Mouse (Mus musculus) layer of hippocampus, postnatal 25 days (tissue): ENCODE measurements around the gene Gpsm3. TPM values are rescaled to one million over a fixed set of nuclear protein-coding genes. Genes with fewer than 3 reads are reported as not detected.
A peak's percentile ranks its signal among the peaks of the same experiment; 100 is the strongest.

Experiments used
- DNase-seq, 2 experiments: peaks; one replicate each; pipeline ENCODE4 v3.0.0; 2022; ENCODE audit warnings: mixed read lengths in 2 of 2, low spot score in 1 of 2; ENCODE audit errors: extremely low spot score in 1 of 2
- total RNA-seq, 2 experiments: library from RNA; stranded (reverse); gene quantifications; 2 replicates each; pipeline ENCODE4 v1.2.3; 2021

The Gpsm3 gene
- total RNA-seq, 2 experiments from 2014 or later: 1.3 to 2.1 TPM

GRCm38 (mm10) chr17:34582528-34582927 lies 7.1 kb upstream of the Gpsm3 start:
- DNase-seq: no peak

DNA sequence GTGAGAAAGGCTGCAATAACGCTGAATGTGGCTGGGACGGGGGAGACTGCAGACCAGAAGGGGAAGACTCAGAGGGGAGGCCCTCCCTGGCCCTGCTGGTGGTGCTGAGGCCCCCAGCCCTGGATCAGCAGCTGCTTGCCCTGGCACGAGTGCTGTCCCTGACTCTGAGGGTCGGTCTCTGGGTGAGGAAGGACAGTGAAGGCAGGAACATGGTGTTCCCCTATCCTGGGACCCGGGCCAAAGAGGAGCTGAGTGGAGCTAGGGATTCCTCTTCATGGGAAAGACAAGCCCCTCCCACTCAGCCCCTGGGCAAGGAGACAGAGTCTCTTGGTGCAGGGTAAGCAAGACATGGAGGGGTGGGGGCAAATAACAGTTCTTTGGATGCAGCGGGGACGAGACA lies 6.2 kb upstream of the Gpsm3 start:
- no peak for DNase-seq

- no peak for DNase-seq
Measured at GRCm38 (mm10) chr17:34583819-34584218, 5.8 kb upstream of the Gpsm3 start.

DNA sequence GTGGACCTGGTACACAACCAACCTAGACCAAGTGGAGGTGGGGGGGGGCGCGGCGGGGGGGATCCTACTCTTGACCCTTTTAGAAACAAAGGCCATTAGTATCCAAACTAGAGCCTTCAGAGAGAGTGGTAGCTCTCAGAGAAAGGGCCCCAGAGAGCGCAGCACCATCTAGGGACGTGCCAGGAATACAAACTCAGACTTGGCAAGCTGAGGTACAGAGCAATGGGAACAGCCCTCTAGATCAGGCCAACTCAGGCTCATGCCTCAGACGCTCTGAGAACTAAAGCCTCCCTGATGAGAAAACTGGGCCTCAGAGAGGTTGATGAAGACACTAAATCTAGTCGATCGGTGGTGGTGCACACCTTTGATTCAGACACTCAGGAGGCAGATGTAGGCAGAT lies 4.5 kb upstream of the Gpsm3 start:
- peak in 1 of 2 experiments; percentile 44 for DNase-seq

DNA sequence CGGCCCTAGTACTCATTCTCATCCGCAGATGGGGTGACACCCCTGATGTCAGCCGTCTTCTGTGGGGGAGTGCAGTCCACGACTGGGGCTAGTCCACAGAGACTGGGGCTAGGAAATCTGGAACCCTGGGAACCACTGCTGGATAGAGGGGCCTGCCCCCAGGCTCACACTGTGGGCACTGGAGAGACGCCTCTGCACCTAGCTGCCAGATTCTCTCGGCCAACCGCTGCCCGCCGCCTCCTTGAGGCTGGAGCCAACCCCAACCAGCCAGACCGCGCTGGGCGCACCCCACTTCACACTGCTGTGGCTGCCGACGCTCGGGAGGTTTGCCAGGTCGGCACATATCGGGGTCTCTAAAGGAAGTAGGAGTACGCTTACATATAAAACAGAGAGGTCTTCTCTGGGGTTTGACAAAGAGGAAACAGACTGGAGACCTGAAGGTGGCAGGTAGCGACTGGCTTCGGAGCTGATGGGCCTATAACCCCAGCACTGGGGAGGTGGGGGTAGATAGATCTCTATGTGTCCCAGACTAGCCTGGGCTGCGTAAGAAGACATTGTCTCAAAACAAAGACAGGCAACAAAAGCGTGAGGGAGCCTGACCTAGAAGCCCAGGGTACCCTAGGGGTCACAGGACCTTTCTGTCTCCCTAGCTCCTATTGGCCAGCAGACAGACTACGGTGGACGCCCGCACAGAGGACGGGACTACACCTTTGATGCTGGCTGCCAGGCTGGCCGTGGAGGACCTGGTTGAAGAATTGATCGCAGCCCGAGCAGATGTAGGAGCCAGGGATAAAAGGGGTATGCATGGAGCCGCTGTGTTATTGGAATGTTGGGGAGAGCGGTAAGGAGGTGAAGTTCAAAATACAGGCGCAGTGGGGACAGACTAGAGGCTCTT lies 3.5 kb upstream of the Gpsm3 start:
- DNase-seq: no peak

GRCm38 (mm10) chr17:34586796-34587422 lies 2.7 kb upstream of the Gpsm3 start:
- peak; percentile 77 to 80 for DNase-seq

- peak; percentile 91 to 98 for DNase-seq
Measured at GRCm38 (mm10) chr17:34587423-34587811, 2.2 kb upstream of the Gpsm3 start.

GRCm38 (mm10) chr17:34587814-34588213 lies 1.8 kb upstream of the Gpsm3 start:
- no peak for DNase-seq

DNA sequence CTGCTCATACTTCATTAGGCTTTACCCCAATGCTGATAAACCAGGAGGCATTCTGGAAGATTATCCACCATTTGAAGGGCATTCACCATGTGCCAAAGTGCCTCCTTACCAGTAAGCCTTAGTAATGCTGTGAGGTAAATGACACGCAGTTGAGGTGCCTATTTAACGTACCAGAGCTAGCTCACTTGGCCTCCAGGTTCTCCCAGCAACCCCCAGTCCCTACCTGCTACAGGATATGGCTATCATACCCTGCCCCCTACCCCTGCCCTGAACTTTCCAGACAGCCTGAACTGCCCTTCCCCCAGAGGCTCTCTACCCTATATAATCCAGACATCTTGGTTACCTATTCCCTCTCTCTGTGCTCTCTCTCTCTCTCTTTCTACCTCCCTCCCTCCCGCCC lies 839 bp upstream of the Gpsm3 start:
- no peak for DNase-seq

- DNase-seq: no peak
Measured at GRCm38 (mm10) chr17:34589206-34589605, 400 bp upstream of the Gpsm3 start.

DNA sequence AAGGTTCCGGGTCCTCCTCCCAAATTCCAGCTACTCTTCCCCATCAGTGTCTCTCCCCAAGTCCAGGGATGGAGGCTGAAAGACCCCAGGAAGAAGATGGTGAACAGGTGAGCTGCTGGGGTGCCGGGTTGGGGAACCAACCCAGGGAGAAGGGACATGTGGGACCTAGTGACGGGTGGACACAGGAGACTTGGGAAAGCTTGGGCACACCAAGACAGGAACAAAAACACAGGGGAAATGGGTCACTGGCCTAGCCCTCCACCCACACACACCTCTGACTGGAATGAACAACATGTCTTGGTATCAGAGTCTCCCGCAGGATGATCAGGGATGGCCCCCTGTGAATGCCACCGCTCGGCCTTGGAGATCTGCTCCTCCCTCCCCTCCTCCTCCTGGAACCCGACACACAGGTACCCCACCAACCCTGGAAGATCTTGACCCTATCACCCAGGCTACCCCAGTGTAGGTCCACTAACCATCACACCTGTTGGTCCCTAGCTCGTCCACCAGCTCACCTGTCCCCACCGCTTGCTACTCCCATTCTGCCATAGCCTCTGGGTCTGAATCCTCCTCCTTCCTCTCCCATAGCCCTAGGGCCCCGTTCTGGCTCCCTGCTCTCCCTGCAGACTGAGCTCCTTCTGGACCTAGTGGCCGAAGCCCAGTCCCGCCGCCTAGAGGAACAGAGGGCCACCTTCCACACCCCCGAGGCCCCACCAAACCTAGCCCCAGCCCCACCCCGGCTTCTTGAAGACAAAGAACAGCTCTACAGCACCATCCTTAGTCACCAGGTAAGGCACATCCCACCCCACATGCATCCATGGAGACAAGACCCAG lies 765 bp downstream of the Gpsm3 start:
- DNase-seq: no peak

DNA sequence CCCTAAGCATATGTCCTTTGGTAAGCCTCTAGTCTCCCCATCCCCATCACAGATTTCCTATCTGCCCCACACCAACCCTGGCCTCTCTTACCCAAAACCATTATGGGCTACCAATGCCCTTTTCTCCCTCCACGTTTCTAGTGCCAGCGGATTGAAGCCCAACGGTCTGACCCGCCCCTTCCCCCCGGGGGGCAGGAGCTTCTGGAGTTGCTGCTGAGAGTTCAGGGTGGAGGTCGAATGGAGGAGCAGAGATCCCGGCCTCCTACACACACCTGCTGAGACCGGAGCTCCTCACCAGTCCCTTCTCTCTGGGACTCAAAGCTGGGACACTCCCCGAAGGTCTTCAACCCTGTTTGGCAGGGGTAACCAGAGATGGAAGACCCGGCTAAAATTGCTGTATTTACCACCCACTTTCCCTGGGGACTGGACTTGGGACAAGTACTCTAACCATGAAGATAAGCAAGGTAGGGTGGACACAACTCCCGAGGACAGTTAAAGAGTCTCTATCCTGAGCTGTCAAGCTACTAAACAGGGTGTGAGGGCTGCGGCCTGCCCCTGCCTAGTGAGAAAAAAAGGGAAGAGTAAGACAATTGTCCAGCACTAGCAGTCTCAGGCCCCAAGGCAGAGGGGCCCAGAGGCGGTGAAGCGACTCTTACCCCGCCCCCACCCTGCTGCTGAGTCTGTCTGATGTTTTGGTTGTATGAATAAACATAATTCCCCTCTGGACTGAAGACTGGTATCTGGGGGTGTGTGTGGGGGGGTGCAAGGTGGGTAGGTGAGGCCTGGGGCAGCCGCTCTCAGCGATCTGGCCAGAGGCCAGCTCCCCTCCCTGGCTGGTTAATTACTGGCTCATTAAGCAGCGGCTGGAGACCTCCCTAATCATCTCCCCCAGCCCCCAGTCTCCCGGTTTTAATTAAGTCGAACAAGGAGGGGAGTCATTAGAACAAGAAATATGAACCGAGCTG lies 1.7 kb downstream of the Gpsm3 start, which contains the start of gene Pbx2:
Gene Pbx2 (plus strand): TSS at position 238 of the 965 bp plus-strand sequence.
- no peak for DNase-seq

- peak; percentile 69 to 83 for DNase-seq
Measured at GRCm38 (mm10) chr17:34591994-34592375, 2.4 kb downstream of the Gpsm3 start.

DNA sequence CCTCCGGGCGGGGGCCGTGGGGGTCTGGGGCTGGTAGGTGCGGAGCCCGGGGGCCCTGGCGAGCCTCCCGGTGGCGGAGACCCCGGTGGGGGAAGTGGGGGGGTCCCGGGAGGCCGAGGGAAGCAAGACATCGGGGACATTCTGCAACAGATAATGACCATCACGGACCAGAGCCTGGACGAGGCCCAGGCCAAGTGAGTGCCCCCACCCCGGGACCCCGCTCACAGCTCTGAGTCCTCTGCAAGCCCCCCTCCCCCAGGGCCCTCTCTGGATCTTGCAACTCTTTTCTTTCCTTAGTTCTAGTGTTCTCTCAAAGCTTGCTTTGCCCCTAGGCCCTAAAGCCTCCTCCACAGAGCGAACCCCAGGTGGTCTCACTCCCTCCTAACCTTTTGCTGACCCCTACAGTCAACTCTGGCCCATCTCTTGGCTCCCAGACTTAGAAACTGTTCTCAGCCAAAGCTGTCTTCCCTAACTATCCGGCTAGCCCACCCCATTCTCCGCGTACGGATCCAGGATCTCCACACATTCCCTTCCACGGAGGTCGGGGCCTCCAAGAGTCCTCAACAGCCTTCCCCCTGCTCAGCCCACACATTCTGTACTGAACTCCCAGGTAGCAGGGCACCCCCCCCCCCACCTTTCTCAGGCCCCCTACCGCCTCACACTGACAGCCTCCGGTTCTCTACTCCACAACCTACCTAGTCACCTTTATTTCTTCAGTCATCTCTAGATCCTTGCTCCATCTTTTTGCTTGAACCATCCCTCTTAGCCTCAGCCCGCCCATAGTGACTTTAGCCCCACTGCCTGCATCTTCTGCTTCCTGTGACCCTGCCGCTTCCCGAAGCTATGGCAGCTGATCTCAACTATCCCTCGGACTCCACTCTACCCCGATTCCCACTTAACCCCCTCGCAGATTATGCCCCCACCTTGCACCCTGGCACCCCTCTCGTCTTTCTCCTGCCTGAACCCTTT lies 3.3 kb downstream of the Gpsm3 start:
- no peak for DNase-seq

DNA sequence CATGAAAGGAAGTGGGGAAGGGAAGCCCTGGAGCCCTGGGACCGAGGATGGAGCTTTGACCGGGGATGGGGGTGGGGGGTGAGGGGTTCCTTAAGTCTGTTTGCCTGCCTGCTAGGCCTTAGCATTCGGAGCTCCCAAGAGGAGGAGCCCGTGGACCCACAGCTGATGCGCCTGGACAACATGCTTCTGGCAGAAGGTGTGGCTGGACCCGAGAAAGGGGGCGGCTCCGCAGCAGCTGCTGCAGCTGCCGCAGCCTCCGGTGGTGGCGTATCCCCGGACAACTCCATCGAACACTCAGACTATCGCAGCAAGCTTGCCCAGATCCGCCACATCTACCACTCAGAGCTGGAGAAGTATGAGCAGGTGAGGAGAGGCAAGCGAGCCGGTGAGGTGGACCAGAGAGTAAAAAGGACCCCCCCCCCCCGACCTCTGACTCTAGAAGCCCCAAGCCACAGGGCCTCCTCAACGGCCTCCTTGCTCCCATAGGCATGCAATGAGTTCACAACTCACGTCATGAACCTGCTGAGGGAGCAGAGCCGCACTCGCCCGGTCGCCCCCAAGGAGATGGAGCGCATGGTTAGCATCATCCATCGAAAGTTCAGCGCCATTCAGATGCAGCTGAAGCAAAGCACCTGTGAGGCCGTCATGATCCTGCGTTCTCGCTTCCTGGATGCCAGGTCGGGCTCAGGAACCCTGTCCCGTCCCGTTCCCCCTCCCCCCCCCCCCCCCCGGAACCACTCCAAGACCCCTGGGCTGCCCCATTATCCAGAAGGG lies 4.3 kb downstream of the Gpsm3 start:
- no peak for DNase-seq

GRCm38 (mm10) chr17:34596098-34596497 lies 6.5 kb downstream of the Gpsm3 start:
- no peak for DNase-seq

- no peak for DNase-seq
Measured at GRCm38 (mm10) chr17:34597566-34598095, 8.0 kb downstream of the Gpsm3 start, which contains the start of gene Ager. Gene Ager, plus strand, starts transcription at chr17:34597862.

DNA sequence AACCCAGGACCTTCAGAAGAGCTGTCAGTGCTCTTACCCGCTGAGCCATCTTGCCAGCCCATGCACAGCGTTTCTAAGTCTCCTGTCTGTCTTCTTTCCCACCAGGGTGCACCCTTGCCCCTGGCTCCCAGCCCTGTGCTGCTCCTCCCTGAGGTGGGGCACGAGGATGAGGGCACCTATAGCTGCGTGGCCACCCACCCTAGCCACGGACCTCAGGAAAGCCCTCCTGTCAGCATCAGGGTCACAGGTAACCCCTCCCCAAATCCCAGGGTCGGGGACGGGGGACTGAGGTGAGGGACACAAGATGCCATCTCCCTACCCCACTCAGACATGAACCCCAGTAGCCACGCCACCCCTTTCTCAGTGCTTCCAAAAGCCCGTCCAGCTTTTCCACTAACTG lies 10.3 kb downstream of the Gpsm3 start:
- no peak for DNase-seq
